8 mouse cellular contexts compared by ENCODE assay signal in genomic region chr7:132930055-132930454, GRCm38 (mm10). TPM values are rescaled to one million over a fixed set of nuclear protein-coding genes. Genes with fewer than 3 reads are reported as not detected.
DNase-seq lines count a peak whose midpoint lies in the region; ATAC-seq and TF ChIP-seq lines count a peak whose summit lies in the region.

No protein-coding gene starts in this region.

- no peak for TF ChIP-seq POLR2A in kidney, adult 2 months (IDR thresholded peaks at IDR 0.05; ENCODE audit: low read depth, low read length)

- peak; percentile 23 for DNase-seq in kidney, adult 2 months
- no peak for DNase-seq in kidney, postnatal 10 days
- DNase-seq in NIH3T3 (ENCODE audit: low read depth), result peak; percentile 6
- DNase-seq in hindbrain, embryonic 11.5 days (ENCODE audit: low spot score), result no peak
- no peak for DNase-seq in liver, postnatal 0 days
- DNase-seq in left cerebral cortex, postnatal 36 days (ENCODE audit: low spot score in 2 of 2), result no peak
- no peak for DNase-seq in adrenal gland, adult 8-10 months

- no peaks in the 10 kb centered on the region for H3K27me3 ChIP-seq in kidney, adult 2 months (replicated peaks; ENCODE audit: control insufficient read depth, insufficient read depth, low read length)
- H3K27me3 ChIP-seq in hindbrain, embryonic 11.5 days (ENCODE audit: control insufficient read depth, insufficient read depth, low read length), result no peaks in the 10 kb centered on the region
- H3K27me3 ChIP-seq in liver, postnatal 0 days (ENCODE audit: insufficient read depth, low read length), result no peaks in the 10 kb centered on the region

- H3K27ac ChIP-seq in kidney, adult 2 months (ENCODE audit: insufficient read depth, low read depth, low read length), result no peak overlapping the region
- H3K27ac ChIP-seq in hindbrain, embryonic 11.5 days (ENCODE audit: low read depth, low read length), result no peak overlapping the region
- H3K27ac ChIP-seq in liver, postnatal 0 days (ENCODE audit: low read depth), result peak overlapping the region; percentile 100; the same call in 1 of the 2 replicates

- H3K9me3 ChIP-seq in hindbrain, embryonic 11.5 days (ENCODE audit: control insufficient read depth, low read length), result no peaks in the 10 kb centered on the region
- H3K9me3 ChIP-seq in liver, postnatal 0 days (ENCODE audit: low read length), result no peaks in the 10 kb centered on the region

- no peak for TF ChIP-seq EP300 in liver, postnatal 0 days (IDR thresholded peaks at IDR 0.05; ENCODE audit: low read depth)

- WGBS in kidney, adult 2 months, result 83% methylated on average over 5 of the region's 5 CpGs
- WGBS in hindbrain, embryonic 11.5 days, result 91% methylated on average over 5 of the region's 5 CpGs
- 86% methylated on average over 5 of the region's 5 CpGs for WGBS in liver, postnatal 0 days (ENCODE audit: insufficient replicate concordance)

- intact Hi-C loops in left cerebral cortex, postnatal 36 days (cut with DNase I), result no loop called here

- H3K9ac ChIP-seq in hindbrain, embryonic 11.5 days (ENCODE audit: low read depth, low read length), result peak overlapping the region; percentile 91; the same call in 1 of the 2 replicates
- no peak overlapping the region; the same call in 1 of the 2 replicates for H3K9ac ChIP-seq in liver, postnatal 0 days (replicated peaks)

- no peak for ATAC-seq in hindbrain, embryonic 11.5 days (ENCODE audit: low FRiP score)
- ATAC-seq in liver, postnatal 0 days, result no peak
- no peak for ATAC-seq in frontal cortex, adult (ENCODE audit: low TSS enrichment)

- H3K4me1 ChIP-seq in kidney, adult 2 months (ENCODE audit: control insufficient read depth, insufficient read depth, low read length), result peaks cover 9% of the 10 kb centered on the region; the same call in 1 of the 2 replicates
- no peaks in the 10 kb centered on the region for H3K4me1 ChIP-seq in hindbrain, embryonic 11.5 days (replicated peaks; ENCODE audit: control insufficient read depth, insufficient read depth, low read length)
- peaks cover 6% of the 10 kb centered on the region for H3K4me1 ChIP-seq in liver, postnatal 0 days (ENCODE audit: insufficient read depth)

- TF ChIP-seq CTCF in kidney, adult 2 months (conservative IDR thresholded peaks at IDR 0.05; ENCODE audit: insufficient read depth, insufficient read length, low read depth, low read length), result peak; percentile 44; the same call in 1 of the 2 replicates
- TF ChIP-seq CTCF in liver, postnatal 0 days (IDR thresholded peaks at IDR 0.05; ENCODE audit: low read depth), result peak; percentile 53

- H3K4me2 ChIP-seq in hindbrain, embryonic 11.5 days (replicated peaks; ENCODE audit: low read depth, low read length), result peak overlapping the region; percentile 47
- peak overlapping the region; percentile 67 for H3K4me2 ChIP-seq in liver, postnatal 0 days (ENCODE audit: low read depth, low read length)

- no peaks in the 10 kb centered on the region for H3K36me3 ChIP-seq in kidney, adult 2 months (ENCODE audit: control insufficient read depth, insufficient read depth, low read length)
- H3K36me3 ChIP-seq in hindbrain, embryonic 11.5 days (ENCODE audit: control insufficient read depth, insufficient read depth, low read length), result no peaks in the 10 kb centered on the region
- H3K36me3 ChIP-seq in liver, postnatal 0 days (replicated peaks; ENCODE audit: insufficient read depth, low read length), result no peaks in the 10 kb centered on the region

- H3K4me3 ChIP-seq in kidney, adult 2 months (ENCODE audit: insufficient read depth, low read depth, low read length), result peak overlapping the region; percentile 65; the same call in 1 of the 2 replicates
- H3K4me3 ChIP-seq in hindbrain, embryonic 11.5 days (ENCODE audit: low read depth, low read length), result peak overlapping the region; percentile 94
- H3K4me3 ChIP-seq in liver, postnatal 0 days (ENCODE audit: low read depth, low read length), result peak overlapping the region; percentile 84

RNA-seq across cellular contexts. Expression of gene Zranb1, which starts 0.9 kb away (rescaled TPM):
- 6.8 and 8.2 TPM in 2 replicates for polyA plus RNA-seq in kidney, adult 2 months (2012; rRNA removed)
- polyA plus RNA-seq in hindbrain, embryonic 11.5 days (2014; fragmentation: Nextera tagmentation; extraction: Ambion mirVana), result 17.9 and 18.7 TPM in 2 replicates
- polyA plus RNA-seq in liver, postnatal 0 days (2015; fragmentation: Nextera tagmentation; extraction: Ambion mirVana), result 10.0 and 11.6 TPM in 2 replicates
- 10 to 100 TPM; 38.4 to 44.5 TPM for total RNA-seq in left cerebral cortex, postnatal 36 days (2021)
- 10 to 100 TPM; 33.4 to 37.8 (median 36.2) TPM for total RNA-seq in adrenal gland, adult 8-10 months (2022)

Comparison
In these comparisons a context has a peak if more than half of its experiments do, and no peak if none do; other contexts are left out.
1. DNase-seq: peak in kidney, adult 2 months (single experiment) and NIH3T3 (single experiment); none in kidney, postnatal 10 days (single experiment), hindbrain, embryonic 11.5 days (single experiment), liver, postnatal 0 days (single experiment), left cerebral cortex, postnatal 36 days (0 of 2) and adrenal gland, adult 8-10 months (single experiment).
2. Peak in every context shown above with its lines, with median percentiles within 50 percentile points of each other: H3K4me3 ChIP-seq.